Mouse (Mus musculus): ENCODE results near the gene Zfp953.
"Not testable (repeated sequence)": the region's sequence is repeated elsewhere in the genome, so short reads cannot be mapped to it uniquely, and the experiment has no call there.

The Zfp953 gene

GRCm38 (mm10) chr13:67360131-67360744 is at the start of gene Zfp953, which contains the start of gene Gm28044:
TSS of gene Zfp953 (minus strand) at chr13:67360605.
TSS of gene Gm28044 (minus strand) at chr13:67360536.
- peak; percentile 99 for DNase-seq

- DNase-seq = peak; percentile 90
Observed at GRCm38 (mm10) chr13:67399183-67399903, 38.9 kb upstream of the Zfp953 start, which contains the start of gene Zfp429. TSS of gene Zfp429 (minus strand) at chr13:67399819.

- not testable (repeated sequence) for DNase-seq
Observed at GRCm38 (mm10) chr13:67376255-67376654, 15.8 kb upstream of the Zfp953 start.

- DNase-seq = peak; percentile 92
Observed at GRCm38 (mm10) chr13:67375050-67375911, 14.9 kb upstream of the Zfp953 start, which contains the start of the genes Gm28041 and Zfp456. TSS of gene Gm28041 (minus strand) at chr13:67375733. TSS of gene Zfp456 (minus strand) at chr13:67375810.

GRCm38 (mm10) chr13:67351854-67352253 is 8.6 kb downstream of the Zfp953 start:
- DNase-seq = no peak

GRCm38 (mm10) chr13:67343422-67343821 is 17.0 kb downstream of the Zfp953 start:
- DNase-seq = no peak

GRCm38 (mm10) chr13:67332877-67333276 is 27.5 kb downstream of the Zfp953 start:
- DNase-seq = no peak

- peak; percentile 97 for DNase-seq
Observed at GRCm38 (mm10) chr13:67332019-67332724, 28.2 kb downstream of the Zfp953 start, which contains the start of gene Zfp595. TSS of gene Zfp595 (minus strand) at chr13:67332570.

- peak; percentile 15 for DNase-seq
Observed at GRCm38 (mm10) chr13:67306718-67307117, 53.7 kb downstream of the Zfp953 start.

GRCm38 (mm10) chr13:67305822-67306672 is 54.4 kb downstream of the Zfp953 start, which contains the start of gene Zfp457:
TSS of gene Zfp457 (minus strand) at chr13:67306485.
- DNase-seq = peak; percentile 97

Measured in lung, postnatal 36 days (tissue).